Mouse (Mus musculus) thymus, postnatal 36 days (tissue): ENCODE measurements around the gene Tm4sf19.

Experiments used
- DNase-seq, 2 experiments: peaks; one replicate each; pipeline ENCODE4 v3.0.0; 2022; ENCODE audit warnings: mixed read lengths in 2 of 2

Gene Tm4sf19

DNA sequence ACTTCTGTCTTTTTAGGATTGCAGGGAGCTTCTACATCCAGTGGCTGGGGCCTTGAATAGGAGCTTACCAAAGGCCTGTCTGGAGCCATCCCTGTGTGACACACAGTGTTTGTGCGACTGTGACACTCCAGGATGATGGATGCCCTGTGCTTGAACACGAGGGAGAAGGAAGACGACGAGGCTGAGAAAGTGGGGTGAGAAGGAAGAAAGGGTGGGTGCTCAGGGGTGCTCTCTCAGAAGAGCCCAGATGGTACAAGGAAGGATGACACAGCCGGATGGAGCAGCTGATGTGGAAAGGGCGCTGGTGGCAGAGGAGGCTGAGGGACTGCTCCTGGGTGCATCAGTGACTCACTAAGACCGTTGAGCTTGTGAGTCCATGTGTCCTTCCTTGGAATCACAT is at the start of gene Tm4sf19:
Gene Tm4sf19 (plus strand): TSS at position 240 of the 400 bp plus-strand sequence.
- DNase-seq: no peak

DNA sequence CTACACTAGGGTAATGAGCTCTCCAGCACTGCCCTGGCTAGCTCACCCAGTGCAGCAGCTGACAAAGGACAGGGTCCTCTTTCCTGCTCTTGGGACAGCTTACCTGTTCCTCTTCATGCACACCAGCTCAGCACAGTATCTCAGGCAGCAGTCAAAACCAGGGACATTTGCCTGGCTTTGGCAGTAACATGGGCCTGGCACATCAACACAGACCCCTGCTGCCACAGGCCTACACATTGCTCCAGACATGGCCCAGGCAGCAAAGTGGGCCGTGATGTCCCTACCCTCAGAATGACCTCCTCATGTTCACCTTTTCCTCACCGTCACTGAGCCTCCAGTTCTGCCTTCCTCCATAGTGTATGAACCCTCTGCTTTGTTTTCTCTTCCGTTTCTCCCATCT is 49.5 kb upstream of the Tm4sf19 start:
- no peak for DNase-seq

DNA sequence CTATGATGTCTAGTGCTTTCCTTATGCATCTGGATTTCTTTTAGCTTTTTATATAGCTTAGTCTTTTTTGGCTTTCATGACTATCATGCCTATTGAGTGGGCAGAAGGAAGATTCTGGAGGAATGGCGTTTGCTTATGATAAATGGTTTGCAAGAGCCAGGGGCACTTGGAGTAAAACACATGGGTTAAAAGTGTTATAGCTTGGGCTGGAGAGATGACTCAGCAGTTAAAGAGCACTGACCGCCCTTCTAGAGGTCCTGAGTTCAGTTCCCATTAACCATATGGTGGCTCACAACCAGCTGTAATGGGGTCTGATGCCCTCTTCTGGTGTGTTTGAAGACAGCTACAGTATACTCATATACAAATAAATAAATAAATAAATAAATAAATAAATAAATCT is 36.8 kb upstream of the Tm4sf19 start:
- DNase-seq: no peak

DNA sequence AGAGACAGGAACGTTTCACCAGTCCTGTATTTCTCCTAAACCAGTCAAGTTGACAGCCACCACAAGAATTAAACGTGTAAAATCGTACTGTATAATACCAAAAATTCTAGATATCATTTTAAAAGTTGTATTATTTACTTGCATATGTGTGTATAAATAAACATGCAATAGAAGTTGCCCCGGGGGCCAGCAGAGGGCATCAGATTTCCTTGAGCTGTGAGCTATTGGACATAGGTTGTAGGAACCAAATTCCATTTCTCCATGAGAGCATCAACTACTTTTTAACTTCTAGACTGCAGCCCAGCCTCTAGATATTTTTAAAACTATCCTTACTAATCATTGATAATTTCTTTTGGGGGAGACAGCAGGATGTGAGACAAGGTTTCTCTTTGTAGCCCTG is 29.0 kb upstream of the Tm4sf19 start:
- peak; percentile 31 to 42 for DNase-seq

DNA sequence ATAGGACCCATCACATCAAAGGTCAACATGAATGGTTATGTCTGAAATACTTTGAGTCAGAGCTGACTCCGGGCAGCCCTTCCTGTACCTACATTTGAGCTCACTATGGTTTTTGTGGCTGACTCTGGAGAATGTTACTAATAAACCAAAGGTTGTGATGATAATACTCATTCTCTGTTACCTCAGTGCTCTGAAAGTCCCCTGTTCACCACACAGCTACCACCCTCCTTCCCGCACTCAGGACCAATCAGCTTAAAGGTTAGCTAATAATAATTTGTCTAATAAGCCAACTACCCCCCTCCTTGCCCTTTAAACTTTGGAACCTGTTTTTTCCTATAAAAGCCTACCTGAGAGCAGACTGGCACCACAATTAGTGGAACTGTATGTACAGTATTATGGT is 20.7 kb upstream of the Tm4sf19 start:
- no peak for DNase-seq

DNA sequence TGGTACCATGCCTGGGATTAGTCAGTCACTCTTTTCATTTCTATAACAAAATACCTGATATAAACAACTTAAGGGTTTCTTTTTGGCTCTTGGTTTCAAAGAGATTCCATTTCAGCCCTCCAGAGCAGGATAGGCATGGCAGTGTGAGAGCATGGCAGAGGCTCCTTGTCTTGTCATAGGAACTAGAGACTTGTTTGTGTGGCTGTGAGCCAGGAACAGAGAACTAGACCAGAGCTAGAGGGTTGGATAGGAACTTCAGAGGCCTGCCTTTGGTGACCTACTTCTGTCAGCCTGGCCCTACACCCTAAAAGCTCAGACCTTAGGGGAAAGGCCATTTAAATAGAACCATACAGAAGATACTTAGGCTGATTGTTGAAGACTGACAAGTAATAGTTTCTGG is 17.4 kb upstream of the Tm4sf19 start:
- no peak for DNase-seq

DNA sequence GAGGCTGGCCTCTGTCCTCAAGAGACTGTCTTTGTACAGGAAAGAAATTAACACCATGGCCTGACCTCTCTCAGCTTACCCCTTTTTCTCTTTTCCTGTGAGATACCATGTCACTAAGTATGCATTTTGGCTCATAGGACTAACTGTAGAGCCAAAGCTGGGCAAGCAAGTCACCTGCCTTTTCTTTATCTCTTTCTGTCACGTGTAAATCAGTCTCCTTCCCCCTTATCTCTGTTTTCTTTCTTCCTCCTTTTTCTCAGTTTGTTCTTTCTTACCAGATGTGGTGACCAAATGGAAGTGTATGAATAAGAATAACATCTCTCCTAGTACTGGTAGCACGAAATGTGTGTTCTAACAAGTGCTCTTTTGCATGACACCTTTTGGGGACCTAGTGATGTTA is 15.4 kb upstream of the Tm4sf19 start:
- no peak for DNase-seq

DNA sequence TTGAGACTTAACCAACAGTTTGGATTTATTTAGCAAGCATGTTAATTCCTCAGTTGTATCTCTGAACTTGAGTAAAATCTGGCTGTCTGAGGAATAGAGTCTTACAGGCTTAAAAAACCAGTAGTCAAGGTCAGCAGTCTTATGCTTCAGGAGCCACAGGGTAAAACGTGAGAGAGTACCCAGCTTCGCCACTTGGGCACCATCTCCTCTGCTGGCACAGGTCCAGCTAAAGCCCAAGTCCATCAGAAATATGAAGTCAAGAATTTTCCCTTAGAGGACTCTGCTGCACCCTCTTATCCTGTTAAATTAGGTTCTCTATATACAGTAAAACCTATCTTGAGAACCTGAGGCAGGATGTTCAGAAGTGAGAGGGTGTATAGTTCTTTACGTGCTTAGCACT is 13.5 kb upstream of the Tm4sf19 start:
- DNase-seq: no peak

DNA sequence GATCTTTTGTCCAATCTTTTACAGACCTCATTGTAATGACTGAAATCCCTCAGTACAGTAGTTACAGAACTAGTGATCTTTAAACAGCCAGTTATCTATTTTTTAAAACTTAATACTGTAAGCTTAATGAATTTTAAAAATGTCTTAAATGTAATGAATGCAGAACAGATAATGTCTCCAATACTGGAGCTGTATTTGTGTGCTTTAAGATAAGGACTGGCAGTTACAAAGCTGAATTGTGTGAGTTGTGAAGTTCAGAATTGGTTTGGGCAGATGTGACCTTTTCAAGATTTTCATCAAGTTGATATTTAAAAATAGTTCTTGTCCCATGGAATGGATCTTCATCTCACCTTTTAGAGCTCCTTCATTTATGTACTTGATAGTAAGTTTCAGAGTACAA is 11.3 kb upstream of the Tm4sf19 start:
- DNase-seq: no peak

DNA sequence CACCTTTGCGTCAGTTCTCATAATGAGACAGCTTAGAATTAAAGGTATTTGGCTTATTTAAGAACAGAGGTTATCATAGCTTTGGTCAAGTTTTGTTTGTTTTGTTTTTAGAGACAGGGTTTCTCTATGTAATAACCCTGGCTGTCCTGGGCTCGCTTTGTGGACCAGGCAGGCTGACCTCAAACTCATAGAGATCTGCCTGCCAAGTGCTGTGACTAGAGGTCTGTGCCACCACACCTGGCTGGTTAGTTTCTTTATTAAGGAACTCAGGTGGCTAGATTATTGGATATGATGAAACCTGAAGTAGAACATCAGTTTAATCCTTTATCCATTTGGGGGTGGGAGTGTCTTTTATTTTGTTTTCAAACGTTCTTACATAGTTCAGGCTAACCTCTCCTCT is 10.5 kb upstream of the Tm4sf19 start:
- no peak for DNase-seq

DNA sequence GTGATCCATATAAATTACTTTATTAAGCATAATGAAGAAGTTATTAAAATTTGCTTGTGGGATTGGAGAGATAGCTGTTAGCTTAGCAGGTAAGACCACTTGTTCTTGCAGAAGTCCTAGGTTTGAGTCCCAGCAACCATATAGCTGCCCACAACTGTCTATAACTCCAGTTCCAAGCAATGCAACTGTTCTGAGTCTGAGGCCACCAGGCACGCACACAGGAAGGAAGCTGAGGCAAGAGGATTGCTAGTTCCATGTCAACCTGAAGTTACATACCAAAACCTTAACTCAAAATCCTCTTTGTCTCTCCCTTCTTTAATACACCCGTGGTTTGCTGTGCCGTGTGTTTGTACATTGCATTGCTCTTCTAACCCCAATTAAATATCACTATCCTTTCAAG is 9.4 kb upstream of the Tm4sf19 start:
- no peak for DNase-seq

DNA sequence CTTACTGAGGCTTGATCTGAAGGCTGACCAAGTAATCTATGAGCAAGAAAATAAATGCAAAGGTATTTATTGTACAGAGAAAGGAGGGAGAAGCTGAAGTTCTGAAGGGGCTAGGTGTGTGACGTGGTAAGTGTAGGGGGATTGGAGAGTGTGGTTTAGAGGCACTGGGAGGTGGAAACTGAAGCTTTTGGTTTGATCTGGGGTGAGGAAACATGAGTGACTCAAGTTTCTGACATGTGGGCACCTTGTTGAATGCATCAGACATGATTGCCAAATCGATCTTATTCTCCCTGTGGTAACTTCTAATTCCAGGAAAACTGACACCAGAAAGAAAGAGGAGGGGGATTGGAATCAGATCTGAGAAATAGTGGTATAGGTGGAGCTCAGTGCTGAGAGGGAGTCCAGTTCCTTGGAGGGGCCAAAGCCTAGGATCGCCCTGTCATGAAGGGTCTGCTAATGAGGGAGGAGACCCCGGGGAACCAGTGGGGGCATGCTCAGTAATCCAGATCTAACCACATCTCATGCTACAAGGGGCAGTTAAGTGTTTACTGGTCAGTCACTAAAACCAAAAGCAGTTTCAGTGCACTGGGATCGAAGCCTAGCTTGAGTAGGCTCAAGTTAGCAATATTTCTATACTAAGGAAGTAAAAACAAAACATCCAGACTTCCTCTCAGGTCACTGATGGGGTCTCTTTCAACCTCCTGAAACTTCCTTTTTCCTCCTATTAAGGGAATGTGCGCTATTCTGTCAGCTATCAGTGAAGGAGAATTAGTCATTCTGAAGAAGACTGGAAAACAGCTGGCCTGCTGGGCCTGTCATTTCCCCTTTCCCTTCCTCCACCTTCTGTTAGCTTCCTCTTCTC is 4.4 kb upstream of the Tm4sf19 start:
- DNase-seq: no peak

DNA sequence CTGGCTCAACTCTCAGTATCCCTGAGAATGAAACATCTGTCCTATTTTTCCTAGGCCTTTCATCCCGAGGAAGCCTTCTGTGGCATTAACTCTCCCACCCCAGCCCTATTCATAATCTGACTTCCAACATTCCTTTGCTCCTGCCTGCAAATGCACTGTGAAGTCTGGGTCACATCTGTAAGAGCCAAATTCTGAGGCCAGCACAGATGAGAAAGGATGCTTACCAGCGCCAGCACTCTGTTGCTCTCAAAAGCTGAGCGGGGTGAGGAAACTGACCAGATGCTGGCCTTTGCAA is 3.8 kb upstream of the Tm4sf19 start:
- DNase-seq: no peak

DNA sequence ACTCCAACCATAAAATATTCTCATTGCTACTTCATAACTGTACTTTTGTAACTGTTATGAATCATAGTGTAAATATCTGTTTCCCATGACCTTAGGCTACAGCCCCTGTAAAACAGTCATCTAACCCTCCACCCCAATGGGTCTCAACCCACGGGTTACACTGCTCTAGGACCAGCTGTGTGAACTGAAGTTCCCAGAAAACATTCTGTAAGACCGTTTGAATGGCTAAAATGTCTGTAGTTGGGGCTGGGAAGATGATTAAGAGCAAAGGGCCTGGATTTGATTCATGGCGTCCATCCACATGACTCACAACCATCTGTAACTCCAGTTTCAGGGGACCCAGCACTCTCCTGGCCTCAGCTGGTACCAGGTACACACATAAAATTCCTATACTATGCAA is 2.1 kb upstream of the Tm4sf19 start:
- no peak for DNase-seq

DNA sequence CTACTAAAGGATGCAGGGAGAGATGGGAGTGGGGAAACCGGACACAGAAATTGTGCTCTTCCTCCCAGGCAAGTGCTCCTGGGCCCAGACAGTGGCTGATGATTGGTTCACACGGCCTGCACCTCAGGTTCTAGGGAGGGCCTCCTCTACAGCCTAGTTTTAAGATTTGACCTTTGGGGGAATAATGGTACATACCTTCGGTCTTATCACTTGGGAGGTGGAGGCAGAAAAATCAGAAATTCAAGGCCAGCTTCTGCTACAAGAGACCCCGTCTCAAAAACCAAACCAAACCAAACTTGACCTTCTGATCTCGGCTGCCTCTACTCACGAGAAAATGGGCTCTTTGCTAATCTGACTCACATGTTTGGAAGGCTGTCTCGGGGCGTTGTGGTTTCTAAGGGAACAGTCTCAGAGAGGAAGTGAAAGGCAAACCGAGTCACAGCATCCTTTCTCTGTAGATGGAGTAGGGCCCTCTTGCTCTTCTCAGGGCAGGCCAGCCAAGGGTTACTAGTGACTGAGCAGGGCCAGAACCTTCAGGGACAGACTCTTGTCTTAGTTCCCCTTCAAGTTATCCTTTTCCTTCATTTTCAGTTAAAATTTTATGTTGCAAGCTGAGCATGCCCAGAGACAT is 1.1 kb downstream of the Tm4sf19 start:
- DNase-seq: no peak

DNA sequence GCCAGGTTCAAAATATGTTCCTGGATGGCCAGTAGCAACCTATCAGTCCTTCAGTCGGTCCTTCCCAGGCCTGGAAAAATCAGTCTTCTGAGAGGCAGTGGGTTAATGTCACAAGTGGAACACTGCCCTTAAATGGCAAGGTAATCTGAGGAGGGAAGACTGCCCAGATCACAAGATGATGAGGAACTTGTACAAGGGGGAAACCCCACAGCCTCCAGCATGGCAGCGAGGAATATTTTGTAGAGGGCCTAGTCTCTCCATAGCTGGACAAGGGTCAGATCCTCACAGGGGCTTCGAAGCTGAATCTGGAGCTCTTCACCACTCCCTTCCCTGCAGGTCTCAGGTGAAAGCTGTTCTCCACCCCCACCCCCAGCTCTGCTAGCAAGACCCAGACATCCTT is 2.5 kb downstream of the Tm4sf19 start:
- no peak for DNase-seq

DNA sequence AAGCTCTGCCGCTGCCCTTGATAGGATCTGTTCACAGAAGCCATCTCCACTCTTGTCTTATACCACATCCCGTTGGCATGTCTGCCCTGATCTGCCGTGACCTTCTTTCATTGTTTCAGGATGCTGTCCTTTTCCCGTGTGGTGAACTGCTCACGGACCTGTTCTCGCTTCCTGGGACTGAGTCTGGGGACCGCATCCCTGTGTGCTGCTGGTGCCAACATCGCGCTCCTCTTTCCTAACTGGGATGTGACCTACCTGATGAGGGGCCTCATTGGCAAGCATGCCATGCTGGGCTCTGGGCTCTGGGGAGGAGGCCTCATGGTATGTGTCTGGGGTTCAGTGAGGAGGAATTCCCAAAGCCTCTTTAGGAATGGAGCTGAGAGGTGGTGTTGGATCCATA is 5.4 kb downstream of the Tm4sf19 start:
- no peak for DNase-seq

DNA sequence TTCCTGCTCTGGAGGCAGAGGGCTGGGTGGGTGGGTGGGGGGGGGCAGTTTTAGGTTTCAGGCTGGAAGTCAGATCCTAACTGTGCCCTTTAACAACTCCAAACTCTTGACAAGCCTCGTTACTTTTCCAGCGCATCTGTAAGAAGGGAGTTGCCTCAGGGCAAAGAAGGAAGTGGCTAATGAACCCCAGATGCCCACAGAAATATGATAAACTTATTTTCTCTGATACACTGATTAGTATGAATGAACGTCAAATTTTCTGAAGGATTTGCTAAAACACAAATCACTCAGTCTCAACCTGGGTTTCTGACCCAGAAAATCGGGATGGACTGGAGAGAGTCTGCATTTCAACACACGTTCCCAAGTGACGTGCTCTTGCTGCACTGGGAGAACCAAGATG is 6.4 kb downstream of the Tm4sf19 start:
- DNase-seq: no peak

DNA sequence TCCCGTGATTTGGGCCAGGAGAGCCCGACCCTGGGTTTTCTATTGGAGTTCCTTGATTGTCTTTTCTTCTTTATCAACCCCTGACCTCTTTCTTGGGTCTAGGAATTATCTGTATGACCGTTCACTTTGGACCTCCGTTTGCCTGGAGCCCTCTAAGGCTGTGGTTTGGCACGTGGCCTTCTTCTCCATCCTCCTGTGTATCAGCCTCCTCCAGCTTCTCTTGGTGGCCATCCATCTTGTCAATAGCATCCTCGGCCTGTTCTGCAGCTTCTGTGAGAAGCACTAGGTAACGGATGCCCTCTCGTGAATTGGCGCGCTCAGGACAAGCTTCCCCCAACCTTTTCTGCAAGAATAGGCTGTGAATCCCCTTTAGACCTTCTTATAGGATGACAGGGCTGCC is 7.4 kb downstream of the Tm4sf19 start:
- no peak for DNase-seq

DNA sequence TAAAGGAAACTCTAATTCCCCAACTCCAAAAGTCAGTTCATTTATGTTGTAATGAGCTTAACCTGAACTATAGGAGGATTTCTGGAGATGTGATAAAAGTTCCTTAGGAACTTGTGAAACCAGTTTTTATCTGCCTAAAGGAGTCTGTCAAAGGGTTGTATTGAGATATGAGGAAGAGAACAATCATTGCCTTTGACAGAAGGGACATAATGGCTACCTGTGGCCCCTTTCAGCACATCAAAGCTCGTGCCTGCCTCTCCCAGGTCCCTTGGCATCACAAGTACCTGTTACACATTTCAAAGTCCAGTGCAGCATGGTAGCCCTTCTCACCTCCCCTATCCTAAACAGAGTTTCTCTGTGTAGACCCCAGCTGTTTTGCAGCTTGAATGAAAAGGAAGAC is 17.2 kb downstream of the Tm4sf19 start:
- DNase-seq: no peak

DNA sequence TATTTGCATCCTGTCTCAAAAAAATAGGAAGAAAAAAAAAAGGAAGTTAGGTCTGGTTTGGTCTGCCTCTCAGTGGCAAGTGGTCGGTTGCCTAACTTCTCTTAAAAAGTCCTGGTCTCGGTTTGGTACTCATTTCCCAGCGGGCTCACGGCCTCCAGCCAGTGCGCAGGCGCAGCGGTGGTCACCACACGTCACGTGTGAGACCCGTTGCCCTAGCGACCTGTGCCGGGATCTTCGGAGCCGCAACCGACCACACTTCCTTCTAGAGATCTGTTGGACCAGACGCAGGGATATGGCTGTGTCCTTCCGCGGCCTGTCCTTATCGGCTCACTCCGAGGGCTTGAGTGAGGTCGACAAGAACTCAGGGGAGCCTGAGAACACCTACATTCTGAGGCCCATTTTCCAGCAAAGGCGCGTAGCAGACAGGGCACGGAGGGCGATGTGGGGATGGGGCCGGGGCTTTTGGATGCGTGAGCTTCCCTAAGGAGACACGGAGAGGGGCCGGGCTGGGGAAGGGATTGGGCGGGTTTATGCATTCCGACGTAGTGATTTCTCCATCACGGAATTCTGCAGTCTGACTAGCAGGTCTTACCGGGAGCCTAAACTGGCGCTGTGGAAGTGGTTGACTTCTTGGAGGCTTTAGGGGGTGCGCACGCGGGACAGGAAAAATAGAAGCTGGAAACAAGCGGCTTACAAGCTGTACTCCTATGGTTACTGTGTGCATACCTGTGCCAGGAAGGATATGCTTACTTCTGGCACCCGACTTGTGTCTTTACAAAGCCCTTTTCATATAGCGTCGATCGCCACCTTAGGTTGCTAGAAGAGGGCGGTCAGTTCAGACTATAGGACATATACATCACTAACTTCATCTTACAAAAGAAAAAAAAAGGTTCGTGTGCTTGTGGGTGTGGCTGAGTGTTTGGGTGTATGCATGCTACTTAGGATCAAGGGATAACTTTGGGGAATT is 19.5 kb downstream of the Tm4sf19 start, which contains the start of gene Tctex1d2:
Gene Tctex1d2 (plus strand): TSS at position 186 of the 967 bp plus-strand sequence.
- DNase-seq: peak; percentile 86 to 90

DNA sequence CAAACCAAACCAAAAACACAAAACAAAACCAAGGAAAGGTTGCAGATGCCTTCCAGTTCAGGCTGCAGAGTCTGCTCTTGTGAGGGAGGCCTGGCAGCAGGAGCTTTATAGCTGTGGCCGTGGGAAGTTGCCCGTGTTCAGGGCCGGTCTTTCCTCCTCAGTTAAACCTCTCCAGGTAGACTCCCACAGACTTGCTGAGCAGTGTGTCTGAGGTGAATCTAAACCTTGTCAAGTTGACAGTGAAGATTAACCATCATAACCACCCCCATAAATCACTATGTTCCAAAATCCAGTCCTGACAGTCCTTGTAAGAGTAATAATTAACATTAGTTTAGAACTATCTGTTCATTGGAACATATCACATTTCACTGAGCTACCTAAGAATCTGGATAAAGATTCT is 27.2 kb downstream of the Tm4sf19 start:
- no peak for DNase-seq

DNA sequence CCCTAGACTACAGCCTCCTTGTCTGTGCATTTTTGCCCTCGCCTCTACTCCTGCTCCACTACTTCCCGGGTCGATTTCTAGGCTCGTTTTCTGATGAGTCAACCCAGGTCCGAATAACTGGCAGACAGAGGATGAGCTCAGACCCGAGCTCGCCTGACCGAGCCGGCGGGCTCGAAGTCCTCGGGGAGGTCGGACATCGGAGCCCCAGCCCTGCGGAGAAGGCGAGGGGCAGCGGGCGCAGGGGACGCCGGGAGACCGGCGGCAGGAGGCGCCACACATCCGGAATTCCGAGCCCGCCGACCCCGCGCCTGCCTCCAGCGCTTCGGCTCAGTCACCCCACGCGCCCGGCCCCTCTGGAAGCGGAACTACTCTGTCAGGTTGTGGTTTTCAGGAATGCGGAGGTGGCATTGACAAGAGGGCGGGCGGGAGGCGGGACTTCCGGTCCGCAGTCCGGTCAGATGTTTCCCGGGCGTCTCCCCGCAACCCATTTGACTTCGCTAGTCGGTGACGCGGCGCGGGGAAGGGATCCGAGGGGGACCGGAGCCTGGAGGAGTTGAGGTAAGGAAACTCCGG is 30.3 kb downstream of the Tm4sf19 start, which contains the start of gene Pcyt1a:
Gene Pcyt1a (plus strand): TSS at position 448 of the 573 bp plus-strand sequence.
- DNase-seq: peak; percentile 77 to 84
